Mouse (Mus musculus) liver, embryonic 15.5 days (tissue): ENCODE results near the gene Ece1. TPM values are rescaled to one million over a fixed set of nuclear protein-coding genes. Genes with fewer than 3 reads are reported as not detected.

ENCODE experiments used
- ATAC-seq: fragments of 200-750 bp; cut with Nextera tagmentation; 2 replicates; pipeline ENCODE4 v1.8.0; 2017; ENCODE audit warnings: moderate number of reproducible peaks, mild to moderate bottlenecking, moderate library complexity; ENCODE audit not compliant: insufficient read depth
- H3K27ac ChIP-seq: fragments of 300-500 bp; sonication (generic); replicated peaks from 2 replicates; pipeline ENCODE4 v1.5.1; 2015; ENCODE audit warnings: mild to moderate bottlenecking, inconsistent platforms
- H3K27me3 ChIP-seq: fragments of 300-500 bp; sonication (generic); 2 replicates; pipeline ENCODE4 v1.6.1; 2015; ENCODE audit warnings: mild to moderate bottlenecking, inconsistent platforms
- H3K36me3 ChIP-seq: fragments of 300-500 bp; sonication (generic); replicated peaks from 2 replicates; pipeline ENCODE4 v1.6.1; 2015; ENCODE audit warnings: moderate library complexity, mild to moderate bottlenecking, inconsistent platforms
- H3K4me1 ChIP-seq: fragments of 300-500 bp; sonication (generic); replicated peaks from 2 replicates; pipeline ENCODE4 v1.6.1; 2015; ENCODE audit warnings: inconsistent platforms
- H3K4me2 ChIP-seq: fragments of 300-500 bp; sonication (generic); 2 replicates; pipeline ENCODE4 v1.6.1; 2015; ENCODE audit warnings: moderate library complexity, mild to moderate bottlenecking, inconsistent platforms
- H3K4me3 ChIP-seq: fragments of 300-500 bp; sonication (generic); replicated peaks from 2 replicates; pipeline ENCODE4 v1.5.1; 2015; ENCODE audit warnings: mild to moderate bottlenecking, inconsistent platforms
- H3K9ac ChIP-seq: fragments of 300-500 bp; sonication (generic); 2 replicates; pipeline ENCODE4 v1.6.1; 2015; ENCODE audit warnings: moderate library complexity, mild to moderate bottlenecking, inconsistent platforms
- H3K9me3 ChIP-seq: fragments of 300-500 bp; sonication (generic); replicated peaks from 2 replicates; pipeline ENCODE4 v1.6.1; 2016; ENCODE audit warnings: inconsistent platforms
- WGBS: fragments of 180-500 bp; shearing (Covaris S2); methylation state at CpG from one replicate; pipeline ENCODE4 v1.1.7; 2015; ENCODE audit warnings: mixed read lengths; ENCODE audit not compliant: insufficient replicate concordance; 5-methylcytosine and 5-hydroxymethylcytosine counted together
- polyA plus RNA-seq: library from polyadenylated mRNA; unstranded; fragments of >200 nt; fragmentation: Nextera tagmentation; extraction: Ambion mirVana; gene quantifications from 2 replicates; pipeline ENCODE4 v1.2.1, GENCODE M21; 2015

Gene Ece1
- polyA plus RNA-seq, 1 experiment from 2014 or later: 15.1 TPM

DNA sequence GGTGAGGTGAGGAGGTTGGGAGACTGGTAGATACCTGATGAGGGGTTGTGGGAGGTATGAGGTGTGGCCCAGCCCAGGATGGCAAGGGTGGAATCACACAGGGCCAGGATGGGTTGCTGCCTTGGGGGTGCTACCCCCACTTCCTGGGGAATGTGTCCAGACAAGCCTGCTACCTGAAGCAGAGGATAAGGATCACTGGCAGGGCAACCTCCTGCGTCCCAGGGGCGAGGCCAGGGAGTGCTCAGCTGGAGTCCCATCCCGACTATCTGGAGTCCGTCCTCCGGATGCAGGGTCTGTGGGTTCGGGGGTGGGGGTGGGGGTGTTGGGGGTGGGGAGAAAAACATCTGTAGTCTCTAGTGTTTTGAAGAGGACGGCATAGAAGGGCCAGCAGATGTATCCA, 40.8 kb downstream of the Ece1 start:
- WGBS: 43% methylated on average over 7 of the region's 7 CpGs
- Histone ChIP-seq H3K9me3 (no peaks in the 10 kb centered on the region), H3K4me3 (no peak overlapping the region), H3K4me1 (no peaks in the 10 kb centered on the region), H3K4me2 (no peak overlapping the region), H3K9ac (no peak overlapping the region), H3K36me3 (no peaks in the 10 kb centered on the region), H3K27me3 (peaks cover 14% of the 10 kb centered on the region; the same call in 1 of the 2 replicates), H3K27ac (no peak overlapping the region)
- ATAC-seq: no peak

DNA sequence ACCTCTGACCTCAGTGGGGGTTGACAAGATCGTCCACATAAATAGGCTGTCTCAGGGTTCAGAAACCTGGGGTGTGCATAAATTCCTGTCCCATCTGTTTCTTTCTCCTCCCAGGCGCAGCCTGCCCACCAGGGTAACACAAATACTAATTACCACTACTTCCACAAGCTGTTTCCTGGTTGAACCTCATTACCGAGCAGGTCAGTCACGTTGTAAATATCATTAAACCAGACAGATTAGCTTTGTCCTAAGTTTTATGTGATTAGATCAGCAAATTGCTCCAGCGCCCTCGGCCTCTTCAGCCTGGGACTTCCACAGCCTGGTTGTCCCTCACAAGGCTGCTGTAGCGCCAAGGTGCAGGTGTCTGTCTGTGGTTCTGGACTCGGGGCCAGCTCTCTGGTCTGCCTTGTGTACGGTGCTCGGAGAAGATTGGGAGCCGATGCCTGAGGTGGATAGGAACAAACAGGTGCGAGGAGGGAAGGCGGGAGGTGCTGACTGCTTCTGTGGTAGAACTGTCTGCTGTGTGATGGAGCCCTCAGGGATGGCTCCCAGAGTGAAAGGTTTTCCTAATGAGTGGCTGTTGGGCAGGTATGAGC, 43.0 kb downstream of the Ece1 start:
- Histone ChIP-seq H3K27me3 (no peaks in the 10 kb centered on the region), H3K27ac (no peak overlapping the region)

DNA sequence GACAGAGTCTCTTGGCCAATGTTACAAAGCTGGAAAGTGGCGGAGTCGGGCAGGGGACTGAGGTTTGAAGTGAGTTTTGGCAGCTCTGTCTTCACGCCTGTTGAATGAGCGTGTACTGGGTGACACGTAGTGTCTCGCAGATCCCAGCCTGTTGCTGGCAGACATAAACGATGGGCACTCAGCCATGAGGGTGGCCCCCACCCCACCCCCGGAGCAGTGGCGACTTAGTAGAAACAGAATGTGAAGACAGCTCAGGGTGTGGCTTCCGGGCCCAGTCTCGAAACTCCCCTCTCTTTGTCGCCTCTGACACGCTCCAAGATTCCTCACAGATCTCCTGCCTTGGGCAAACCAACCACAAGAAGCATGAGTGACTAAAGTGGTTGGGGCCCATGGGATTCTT, 45.9 kb downstream of the Ece1 start:
- Histone ChIP-seq H3K36me3 (no peaks in the 10 kb centered on the region), H3K27me3 (0 out of 2 replicates have a peak, but pooled peaks cover 9% of the 10 kb centered on the region), H3K4me2 (no peak overlapping the region), H3K27ac (no peak overlapping the region), H3K9ac (no peak overlapping the region), H3K4me1 (peaks cover 14% of the 10 kb centered on the region), H3K9me3 (no peaks in the 10 kb centered on the region), H3K4me3 (no peak overlapping the region)
- 62% methylated on average over 13 of the region's 13 CpGs for WGBS
- no peak for ATAC-seq

More for the DNA sequence above, 43.0 kb downstream of the Ece1 start:
- WGBS: 66% methylated on average over 13 of the region's 13 CpGs
- H3K9me3 ChIP-seq: no peaks in the 10 kb centered on the region
- peaks cover 7% of the 10 kb centered on the region for H3K4me1 ChIP-seq
- no peak overlapping the region for H3K4me2 ChIP-seq
- no peaks in the 10 kb centered on the region for H3K36me3 ChIP-seq
- no peak for ATAC-seq
- H3K9ac ChIP-seq: no peak overlapping the region
- no peak overlapping the region for H3K4me3 ChIP-seq

DNA sequence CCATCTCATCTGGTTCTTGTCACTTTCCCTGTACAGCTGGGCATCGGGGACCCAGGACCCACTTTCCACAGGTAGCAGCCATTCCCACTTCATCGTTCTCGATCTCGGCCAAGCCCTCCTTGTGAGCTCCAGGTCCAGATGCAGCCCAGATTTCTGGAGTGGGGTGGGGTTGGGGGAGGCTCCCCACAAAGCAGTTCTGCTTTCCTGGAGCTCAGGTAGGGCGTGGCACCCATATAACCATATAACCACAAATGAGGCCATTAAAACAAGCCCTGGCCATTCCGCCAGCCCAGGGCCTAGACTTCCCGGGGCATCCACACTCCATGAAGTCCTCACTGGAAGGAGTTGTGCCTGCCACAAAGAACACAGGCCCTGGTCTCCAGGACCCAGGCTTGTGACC, 46.5 kb downstream of the Ece1 start:
- Histone ChIP-seq H3K27me3 (0 out of 2 replicates have a peak, but pooled peaks cover 10% of the 10 kb centered on the region), H3K36me3 (no peaks in the 10 kb centered on the region), H3K4me2 (no peak overlapping the region), H3K9ac (no peak overlapping the region), H3K4me1 (peaks cover 20% of the 10 kb centered on the region), H3K4me3 (no peak overlapping the region), H3K9me3 (no peaks in the 10 kb centered on the region), H3K27ac (no peak overlapping the region)
- 71% methylated on average over 7 of the region's 7 CpGs for WGBS
- no peak for ATAC-seq

DNA sequence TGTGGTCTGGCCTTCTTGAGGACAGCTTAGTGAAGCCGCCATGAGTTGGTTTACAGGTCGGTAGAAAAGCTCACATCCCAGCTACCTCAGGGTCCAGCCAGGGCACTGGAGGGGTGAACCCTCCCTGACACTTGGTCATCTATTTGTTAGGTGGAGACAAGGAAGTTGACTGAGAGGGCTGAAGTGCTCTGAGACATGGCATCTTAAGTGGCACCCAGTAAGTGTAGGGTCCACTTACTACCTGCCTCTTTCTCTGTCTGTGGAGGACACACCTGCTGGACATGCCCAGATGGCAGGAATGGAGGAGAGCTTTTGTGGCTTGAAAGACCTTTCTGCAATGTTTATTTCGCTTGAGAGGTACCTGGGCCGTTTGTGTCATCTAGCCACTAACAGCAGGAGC, 46.9 kb downstream of the Ece1 start:
- H3K4me2 ChIP-seq: no peak overlapping the region
- 0 out of 2 replicates have a peak, but pooled peaks cover 14% of the 10 kb centered on the region for H3K27me3 ChIP-seq
- H3K36me3 ChIP-seq: no peaks in the 10 kb centered on the region
- no peak for ATAC-seq
- 56% methylated on average over 4 of the region's 4 CpGs for WGBS
- no peak overlapping the region for H3K9ac ChIP-seq
- no peak overlapping the region for H3K4me3 ChIP-seq
- H3K27ac ChIP-seq: no peak overlapping the region
- H3K4me1 ChIP-seq: peaks cover 24% of the 10 kb centered on the region
- H3K9me3 ChIP-seq: no peaks in the 10 kb centered on the region

DNA sequence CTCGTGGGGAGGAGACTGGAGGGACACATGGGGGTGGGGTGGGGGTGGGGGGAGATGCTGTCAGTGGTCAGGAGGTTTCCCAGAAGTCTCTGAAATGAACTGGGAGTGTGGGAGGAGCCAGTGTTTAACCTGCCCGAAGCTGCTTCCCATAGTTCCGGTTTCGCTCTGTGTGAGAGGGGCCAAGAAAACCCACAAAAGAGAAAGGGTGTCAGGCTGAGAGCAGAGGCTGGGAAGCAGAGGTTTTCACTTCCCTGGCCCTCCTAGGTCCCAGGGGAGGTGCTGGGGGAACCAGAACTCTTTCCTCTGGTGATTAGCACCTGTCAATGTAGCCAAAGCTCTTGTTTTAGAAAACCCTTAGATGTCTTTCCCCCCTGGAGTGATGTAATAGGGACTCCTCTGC, 47.4 kb downstream of the Ece1 start:
- no peak overlapping the region for H3K9ac ChIP-seq
- WGBS: 19% methylated on average over 4 of the region's 4 CpGs
- 0 out of 2 replicates have a peak, but pooled peaks cover 16% of the 10 kb centered on the region for H3K27me3 ChIP-seq
- H3K27ac ChIP-seq: no peak overlapping the region
- no peaks in the 10 kb centered on the region for H3K9me3 ChIP-seq
- H3K36me3 ChIP-seq: no peaks in the 10 kb centered on the region
- ATAC-seq: no peak
- H3K4me1 ChIP-seq: peaks cover 29% of the 10 kb centered on the region
- H3K4me3 ChIP-seq: no peak overlapping the region
- peak overlapping the region; percentile 15; the same call in 1 of the 2 replicates for H3K4me2 ChIP-seq

DNA sequence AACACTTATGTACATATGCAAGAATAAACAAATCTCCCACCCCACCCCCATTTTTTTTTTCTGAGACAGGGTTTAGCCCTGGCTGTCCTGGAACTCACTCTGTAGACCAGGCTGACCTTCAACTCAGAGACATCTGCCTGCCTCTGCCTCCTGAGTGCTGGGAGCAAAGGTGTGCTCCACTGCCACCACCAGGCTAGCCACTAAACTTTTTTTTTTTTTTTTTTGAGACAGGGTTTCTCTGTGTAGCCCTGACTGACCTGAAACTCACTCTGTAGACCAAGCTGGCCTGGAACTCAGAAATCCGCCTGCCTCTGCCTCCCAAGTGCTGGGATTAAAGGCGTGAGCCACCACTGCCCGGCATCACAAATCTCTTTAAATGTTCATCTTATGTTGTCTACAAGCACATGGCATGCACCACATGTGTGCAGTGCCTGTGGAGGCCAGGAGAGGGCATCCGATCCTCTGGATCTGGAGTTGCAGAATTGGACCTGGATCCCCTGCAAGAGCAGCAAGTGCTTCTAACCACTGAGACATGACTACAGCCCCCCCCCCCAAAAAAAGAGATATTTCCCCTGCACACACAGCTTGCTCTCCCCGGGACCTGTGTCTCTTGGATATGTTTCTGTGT, 48.5 kb downstream of the Ece1 start:
- Histone ChIP-seq H3K27ac (no peak overlapping the region), H3K27me3 (0 out of 2 replicates have a peak, but pooled peaks cover 16% of the 10 kb centered on the region), H3K36me3 (no peaks in the 10 kb centered on the region), H3K9me3 (no peaks in the 10 kb centered on the region), H3K4me1 (peaks cover 35% of the 10 kb centered on the region), H3K4me2 (no peak overlapping the region), H3K4me3 (no peak overlapping the region), H3K9ac (no peak overlapping the region)
- no peak for ATAC-seq
- 62% methylated on average over 5 of the region's 5 CpGs for WGBS

DNA sequence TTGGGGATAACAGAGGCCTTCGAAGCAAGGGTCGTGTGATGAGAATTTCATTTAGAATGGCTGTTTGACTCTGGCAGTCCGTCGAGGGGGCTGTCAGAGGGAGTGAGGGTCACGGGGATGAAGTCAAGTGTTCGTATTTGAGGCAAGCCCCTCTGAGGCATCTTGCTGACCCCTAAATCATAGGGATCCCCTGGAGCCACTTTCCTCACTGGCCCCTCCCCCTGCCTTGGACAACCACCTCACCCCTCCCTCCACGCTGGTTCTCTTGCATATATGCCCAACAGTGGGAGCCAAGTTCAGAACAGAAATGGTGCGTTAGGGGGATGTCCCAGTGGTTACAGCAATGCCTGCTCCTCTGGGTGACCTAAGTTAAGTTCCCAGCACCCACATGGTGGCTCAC, 49.6 kb downstream of the Ece1 start:
- Histone ChIP-seq H3K9ac (no peak overlapping the region), H3K36me3 (no peaks in the 10 kb centered on the region), H3K27me3 (0 out of 2 replicates have a peak, but pooled peaks cover 16% of the 10 kb centered on the region), H3K4me1 (peaks cover 37% of the 10 kb centered on the region), H3K9me3 (no peaks in the 10 kb centered on the region), H3K4me3 (no peak overlapping the region), H3K27ac (no peak overlapping the region), H3K4me2 (no peak overlapping the region)
- 74% methylated on average over 8 of the region's 8 CpGs for WGBS
- no peak for ATAC-seq

DNA sequence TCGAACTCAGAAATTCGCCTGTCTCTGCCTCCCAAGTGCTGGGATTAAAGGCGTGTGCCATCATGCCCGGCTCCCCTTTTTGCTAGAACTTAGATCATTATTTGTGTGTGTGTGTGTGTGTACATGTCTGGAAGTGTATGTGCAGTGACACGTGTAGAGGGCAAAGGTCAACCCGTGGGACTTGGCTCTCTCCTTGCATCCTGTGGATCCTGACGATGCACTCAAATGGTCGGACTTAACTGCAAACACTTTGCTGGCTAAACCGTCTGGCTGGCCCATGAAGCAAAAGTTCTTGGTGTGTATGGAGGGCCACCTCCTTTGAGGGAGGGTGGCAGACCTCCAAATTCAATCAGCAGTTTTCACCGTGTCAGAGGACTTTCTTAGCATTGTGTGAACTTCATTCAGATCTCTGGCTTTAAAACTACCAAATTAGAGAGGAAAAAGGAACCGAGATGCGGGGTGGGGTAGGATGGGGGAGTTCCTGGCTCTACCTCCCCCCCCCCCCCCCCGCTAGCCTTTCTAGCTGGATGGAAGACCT, 50.8 kb downstream of the Ece1 start:
- Histone ChIP-seq H3K9me3 (no peaks in the 10 kb centered on the region), H3K4me3 (peak overlapping the region; percentile 54)

DNA sequence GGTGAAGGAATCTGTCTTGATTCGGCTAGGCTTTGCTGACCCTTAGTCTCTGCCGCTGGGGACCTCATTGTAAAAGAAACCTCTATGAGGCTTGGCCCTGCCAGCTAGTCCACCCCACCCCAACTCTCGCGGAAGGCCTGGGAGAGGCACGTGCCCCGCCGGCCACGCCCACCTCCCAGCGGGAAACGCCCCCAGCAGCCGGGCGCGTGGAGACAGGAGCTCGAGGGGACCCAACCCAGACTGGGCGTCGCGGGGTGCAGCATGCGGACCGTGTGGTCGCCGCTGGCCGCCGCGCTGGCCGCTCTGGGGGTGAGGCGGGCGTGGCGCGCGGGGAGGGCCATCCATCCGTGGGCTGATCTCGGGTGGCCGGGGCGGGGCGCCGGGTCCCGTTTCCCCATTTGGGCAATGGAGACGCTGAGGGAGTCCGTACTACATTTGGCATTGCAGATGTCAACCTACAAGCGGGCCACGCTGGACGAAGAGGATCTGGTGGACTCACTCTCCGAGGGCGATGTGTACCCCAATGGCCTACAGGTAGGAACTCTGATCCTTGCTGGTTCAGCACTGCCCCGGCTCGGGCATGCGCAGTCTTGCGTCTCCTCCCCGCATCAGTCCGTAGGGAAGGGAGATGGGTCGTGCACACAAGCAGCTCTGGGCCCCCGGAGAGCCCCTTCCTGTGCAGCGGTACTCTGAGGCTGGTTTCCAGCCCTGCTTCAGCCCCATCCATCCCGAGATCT, 51.5 kb downstream of the Ece1 start:
- Histone ChIP-seq H3K36me3 (no peaks in the 10 kb centered on the region), H3K4me2 (peak overlapping the region; percentile 90), H3K4me3 (peak overlapping the region; percentile 54), H3K27ac (0 out of 2 replicates have a peak overlapping the region, but pooled peaks have one; percentile 14), H3K9ac (peak overlapping the region; percentile 39), H3K9me3 (no peaks in the 10 kb centered on the region), H3K27me3 (0 out of 2 replicates have a peak, but pooled peaks cover 16% of the 10 kb centered on the region), H3K4me1 (peaks cover 39% of the 10 kb centered on the region)
- 1% methylated on average over 53 of the region's 54 CpGs for WGBS
- peak; percentile 86 for ATAC-seq

More for the DNA sequence above, 50.8 kb downstream of the Ece1 start:
- Histone ChIP-seq H3K27me3 (0 out of 2 replicates have a peak, but pooled peaks cover 16% of the 10 kb centered on the region), H3K27ac (no peak overlapping the region), H3K36me3 (no peaks in the 10 kb centered on the region), H3K9ac (peak overlapping the region; percentile 39; the same call in 1 of the 2 replicates), H3K4me2 (peak overlapping the region; percentile 90), H3K4me1 (peaks cover 41% of the 10 kb centered on the region)
- WGBS: 48% methylated on average over 12 of the region's 13 CpGs
- no peak for ATAC-seq

DNA sequence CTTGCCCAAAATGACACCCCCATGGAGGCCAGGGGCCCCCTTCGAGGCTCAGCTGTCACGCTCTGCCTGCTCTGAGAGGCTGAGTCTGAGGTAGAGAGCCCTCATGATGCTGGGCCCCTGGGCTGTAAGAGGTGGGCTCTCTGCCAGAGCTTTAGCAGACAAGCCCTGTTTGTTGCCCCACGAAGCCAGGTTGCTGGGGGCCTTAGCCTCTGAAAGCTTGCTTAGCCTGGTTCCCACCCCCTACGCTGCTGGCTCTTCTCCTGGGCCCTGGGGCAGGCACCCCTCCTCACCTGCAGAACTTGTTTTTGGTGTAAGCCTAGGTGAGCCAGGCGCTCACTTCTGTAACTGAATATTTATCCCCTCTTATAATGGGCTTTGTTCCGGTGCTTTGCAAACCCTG, 55.6 kb downstream of the Ece1 start:
- Histone ChIP-seq H3K27me3 (0 out of 2 replicates have a peak, but pooled peaks cover 7% of the 10 kb centered on the region), H3K9me3 (no peaks in the 10 kb centered on the region), H3K4me2 (no peak overlapping the region), H3K4me3 (no peak overlapping the region), H3K36me3 (no peaks in the 10 kb centered on the region; the same call in 1 of the 2 replicates), H3K9ac (no peak overlapping the region), H3K27ac (no peak overlapping the region), H3K4me1 (peaks cover 39% of the 10 kb centered on the region)
- no peak for ATAC-seq
- WGBS: 74% methylated on average over 6 of the region's 6 CpGs
